Comparison of ENCODE assay signal across 27 mouse cellular contexts in genomic region chr2:71810010-71810409, GRCm38 (mm10).
DNase-seq lines count a peak whose midpoint lies in the region; ATAC-seq and TF ChIP-seq lines count a peak whose summit lies in the region.
"Had no signal": no experiment of that assay in that cellular context is flagged by ENCODE, and none has a peak within 500 bp of the region (broad histone marks: within the 10 kb centered on the region; RNA-seq: fewer than 3 reads in every experiment).

No protein-coding gene starts in this region.

- H3K4me1 ChIP-seq in intestine, postnatal 0 days (replicated peaks; ENCODE audit: control insufficient read depth, insufficient read depth, low read length) = peaks cover 20% of the 10 kb centered on the region
- H3K4me1 ChIP-seq in intestine, embryonic 15.5 days (replicated peaks) = peaks cover 20% of the 10 kb centered on the region

- no peak for TF ChIP-seq CTCF in intestine, postnatal 0 days (IDR thresholded peaks at IDR 0.05; ENCODE audit: low read depth)

- ATAC-seq in intestine, postnatal 0 days = no peak
- no peak for ATAC-seq in intestine, embryonic 15.5 days
- ATAC-seq in CD4-positive, CD25-positive, alpha-beta regulatory T cell, adult 4 months = peak; percentile 56
- ATAC-seq: forebrain, embryonic 13.5 days; lung, postnatal 0 days; midbrain, embryonic 13.5 days had no signal

- no peaks in the 10 kb centered on the region for H3K27me3 ChIP-seq in intestine, postnatal 0 days (replicated peaks; ENCODE audit: control insufficient read depth, insufficient read depth, low read length)
- no peaks in the 10 kb centered on the region for H3K27me3 ChIP-seq in intestine, embryonic 15.5 days (replicated peaks)
- H3K27me3 ChIP-seq: forebrain, embryonic 13.5 days; heart, embryonic 13.5 days; liver, embryonic 13.5 days had no signal

- DNase-seq in B cell, adult 2 months = peak; percentile 10 to 25
- peak; percentile 92 for DNase-seq in induced T-regulatory cell, adult 2 months (ENCODE audit: low read depth)
- DNase-seq in left cerebral cortex, adult 18-20 months (ENCODE audit: low spot score in 2 of 2) = no peak
- no peak for DNase-seq in embryo, embryonic 10 days (ENCODE audit: low spot score)
- DNase-seq in adrenal gland, adult (ENCODE audit: inconsistent age in 2 of 2, low spot score in 1 of 2) = no peak
- DNase-seq: adrenal gland, postnatal 10 days; cerebellum, adult 8-10 months; cerebellum, postnatal 25 days; gastrocnemius, postnatal 14 days; heart, postnatal 10 days; kidney, adult 9 months; kidney, postnatal 14 days; layer of hippocampus, adult 9-11 months; left cerebral cortex, postnatal 4 days; liver, embryonic 13.5 days; lung, adult 18-20 months; lung, postnatal 4 days; right cerebral cortex, postnatal 25 days; thymus, postnatal 25 days had no signal

- H3K36me3 ChIP-seq in intestine, postnatal 0 days (ENCODE audit: control insufficient read depth, insufficient read depth) = no peaks in the 10 kb centered on the region
- no peaks in the 10 kb centered on the region for H3K36me3 ChIP-seq in intestine, embryonic 15.5 days
- H3K36me3 ChIP-seq: liver, embryonic 13.5 days; midbrain, embryonic 13.5 days had no signal

- WGBS in intestine, postnatal 0 days = 93% methylated on average over 11 of the region's 11 CpGs
- 92% methylated on average over 11 of the region's 11 CpGs for WGBS in intestine, embryonic 15.5 days

- H3K9me3 ChIP-seq in intestine, postnatal 0 days (ENCODE audit: control insufficient read depth) = no peaks in the 10 kb centered on the region
- no peaks in the 10 kb centered on the region for H3K9me3 ChIP-seq in intestine, embryonic 15.5 days
- H3K9me3 ChIP-seq: forebrain, embryonic 13.5 days; heart, embryonic 13.5 days; liver, embryonic 13.5 days; midbrain, embryonic 13.5 days had no signal

- peak overlapping the region; percentile 4; the same call in 1 of the 2 replicates for H3K4me2 ChIP-seq in intestine, postnatal 0 days (replicated peaks; ENCODE audit: low read depth)
- no peak overlapping the region for H3K4me2 ChIP-seq in intestine, embryonic 15.5 days (replicated peaks)
- H3K4me2 ChIP-seq: forebrain, embryonic 13.5 days; heart, embryonic 13.5 days; hindbrain, embryonic 14.5 days; liver, embryonic 13.5 days; midbrain, embryonic 13.5 days had no signal

- H3K27ac ChIP-seq in intestine, postnatal 0 days (ENCODE audit: low read depth, low read length) = peak overlapping the region; percentile 60; the same call in 1 of the 2 replicates
- H3K27ac ChIP-seq in intestine, embryonic 15.5 days = no peak overlapping the region
- H3K27ac ChIP-seq: forebrain, embryonic 13.5 days; hindbrain, embryonic 14.5 days; liver, embryonic 13.5 days; midbrain, embryonic 13.5 days had no signal

- no peak overlapping the region for H3K4me3 ChIP-seq in intestine, postnatal 0 days (ENCODE audit: low read depth, low read length)
- H3K4me3 ChIP-seq in intestine, embryonic 15.5 days (replicated peaks) = no peak overlapping the region
- H3K4me3 ChIP-seq: forebrain, embryonic 13.5 days; heart, embryonic 13.5 days; liver, embryonic 13.5 days; midbrain, embryonic 13.5 days had no signal

- H3K9ac ChIP-seq in intestine, postnatal 0 days (ENCODE audit: low read depth, low read length) = no peak overlapping the region
- H3K9ac ChIP-seq in intestine, embryonic 15.5 days = no peak overlapping the region
- H3K9ac ChIP-seq: forebrain, embryonic 13.5 days; heart, embryonic 13.5 days; hindbrain, embryonic 14.5 days; liver, embryonic 13.5 days; midbrain, embryonic 13.5 days had no signal

Comparison
In these comparisons a context has a peak if more than half of its experiments do, and no peak if none do; other contexts are left out.
1. DNase-seq: peak in B cell, adult 2 months (2 of 2) and induced T-regulatory cell, adult 2 months (single experiment); none in left cerebral cortex, adult 18-20 months (0 of 2), embryo, embryonic 10 days (single experiment) and adrenal gland, adult (0 of 2).